Mouse (Mus musculus) limb, embryonic 14.5 days (tissue): ENCODE data around the gene Rbms1. TPM values are rescaled to one million over a fixed set of nuclear protein-coding genes. Genes with fewer than 3 reads are reported as not detected.

Source experiments
- ATAC-seq: fragments of 200-750 bp; cut with Nextera tagmentation; 2 replicates; pipeline ENCODE4 v1.8.0; 2017; ENCODE audit warnings: low read depth, moderate number of reproducible peaks, moderate TSS enrichment; ENCODE audit not compliant: low FRiP score
- DNase-seq: peaks from one replicate; pipeline ENCODE4 v3.0.0-alpha.2; 2015; ENCODE audit warnings: low spot score
- H3K27ac ChIP-seq: fragments of 300-500 bp; sonication (generic); replicated peaks from 2 replicates; pipeline ENCODE4 v1.5.1; 2014; ENCODE audit warnings: low read depth, mild to moderate bottlenecking, low read length, moderate library complexity, mixed read lengths
- H3K27me3 ChIP-seq: fragments of 300-500 bp; sonication (generic); 2 replicates; pipeline ENCODE4 v1.6.1; 2014; ENCODE audit warnings: low read length, mixed read lengths; ENCODE audit not compliant: control insufficient read depth, insufficient read depth
- H3K36me3 ChIP-seq: fragments of 300-500 bp; sonication (generic); 2 replicates; pipeline ENCODE4 v1.6.1; 2014; ENCODE audit warnings: mild to moderate bottlenecking, low read length, moderate library complexity, mixed read lengths; ENCODE audit not compliant: control insufficient read depth, insufficient read depth
- H3K4me1 ChIP-seq: fragments of 300-500 bp; sonication (generic); 2 replicates; pipeline ENCODE4 v1.6.1; 2014; ENCODE audit warnings: antibody characterized with exemption, low read length, mixed read lengths; ENCODE audit not compliant: control insufficient read depth, insufficient read depth
- H3K4me2 ChIP-seq: fragments of 300-500 bp; sonication (generic); replicated peaks from 2 replicates; pipeline ENCODE4 v1.6.1; 2014; ENCODE audit warnings: low read depth, mild to moderate bottlenecking, low read length, moderate library complexity; ENCODE audit not compliant: severe bottlenecking
- H3K4me3 ChIP-seq: fragments of 300-500 bp; sonication (generic); replicated peaks from 2 replicates; pipeline ENCODE4 v1.5.1; 2014; ENCODE audit warnings: low read length
- H3K9ac ChIP-seq: fragments of 300-500 bp; sonication (generic); 2 replicates; pipeline ENCODE4 v1.6.1; 2014; ENCODE audit warnings: mild to moderate bottlenecking, low read depth, low read length, moderate library complexity; ENCODE audit not compliant: severe bottlenecking
- H3K9me3 ChIP-seq: fragments of 300-500 bp; sonication (generic); 2 replicates; pipeline ENCODE4 v1.6.1; 2016; ENCODE audit warnings: low read length; ENCODE audit not compliant: control insufficient read depth
- POLR2A ChIP-seq: fragments of 200-500 bp; IDR thresholded peaks from 2 replicates; pipeline ENCODE4 v1.8.0; 2012; ENCODE audit warnings: inconsistent platforms, mild to moderate bottlenecking, moderate library complexity, borderline replicate concordance; ENCODE audit not compliant: insufficient read depth, insufficient read length; ENCODE audit errors: extremely low read depth
- WGBS: fragments of 180-500 bp; shearing (Covaris S2); extraction: QIAGEN DNeasy Blood & Tissue Kit; methylation state at CpG from one replicate; pipeline ENCODE4 v1.1.7; 2014; 5-methylcytosine and 5-hydroxymethylcytosine counted together
- polyA plus RNA-seq, 2 experiments: library from polyadenylated mRNA; depleted of rRNA in 1 of 2; stranded (reverse) in 1 of 2; unstranded in 1 of 2; fragments of >200 nt; fragmentation: Nextera tagmentation in 1 of 2; extraction: Ambion mirVana in 1 of 2; gene quantifications; 2 replicates each; pipeline versions ENCODE4 v1.2.1 to v1.2.3; 2012 to 2014

Gene Rbms1
- polyA plus RNA-seq, 2 experiments, result 84.9 to 118 TPM

DNA sequence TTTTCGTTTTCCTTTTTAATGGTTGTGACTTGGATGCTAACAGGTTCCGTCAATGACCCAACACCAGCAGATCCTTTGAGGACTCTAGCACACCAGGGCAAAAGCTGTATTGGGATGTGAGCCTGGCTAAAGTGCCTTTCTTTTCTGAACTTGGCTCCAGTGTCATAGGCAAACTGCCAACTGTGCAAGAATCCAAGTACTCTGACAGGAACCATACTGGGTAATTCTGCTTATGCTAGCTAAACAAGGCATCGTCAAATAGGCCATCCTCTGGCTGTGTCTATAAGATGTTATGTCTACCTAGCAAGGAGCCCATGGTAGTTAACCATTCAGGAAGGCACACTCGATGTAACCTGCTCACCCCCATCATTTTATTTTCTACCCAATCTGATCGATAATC, 189.4 kb downstream of the Rbms1 start:
- H3K36me3 ChIP-seq, result peaks cover 82% of the 10 kb centered on the region
- H3K9ac ChIP-seq, result no peak overlapping the region
- 87% methylated on average over 5 of the region's 5 CpGs for WGBS
- no peak overlapping the region for H3K4me3 ChIP-seq
- H3K4me2 ChIP-seq, result no peak overlapping the region
- H3K9me3 ChIP-seq, result peaks cover 8% of the 10 kb centered on the region
- H3K27me3 ChIP-seq, result no peaks in the 10 kb centered on the region
- no peaks in the 10 kb centered on the region for H3K4me1 ChIP-seq
- DNase-seq, result no peak
- no peak overlapping the region for H3K27ac ChIP-seq
- no peak for TF ChIP-seq POLR2A
- ATAC-seq, result no peak

DNA sequence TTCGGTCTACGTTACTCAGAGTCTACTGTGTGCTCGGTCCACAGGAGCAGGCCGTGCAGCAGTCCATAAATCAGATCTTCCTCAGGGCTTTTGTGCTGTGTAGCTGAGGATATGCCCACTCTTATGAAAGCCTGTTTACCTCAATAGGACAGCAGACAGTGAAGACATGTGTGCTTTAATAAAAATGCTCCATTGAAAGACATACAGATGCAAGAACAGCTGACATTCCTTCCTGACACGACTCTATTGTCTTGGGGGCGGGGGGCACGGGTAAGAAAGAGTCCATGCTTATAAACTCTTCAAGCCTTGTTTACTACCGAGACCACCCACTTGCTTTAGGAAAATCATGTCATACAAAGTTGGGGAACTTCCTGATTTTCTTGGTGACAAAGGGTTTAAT, 196.6 kb downstream of the Rbms1 start:
- ATAC-seq, result peak; percentile 47; the same call in 1 of the 2 replicates
- 68% methylated on average over 8 of the region's 8 CpGs for WGBS
- TF ChIP-seq POLR2A, result no peak
- H3K36me3 ChIP-seq, result peaks cover 58% of the 10 kb centered on the region
- H3K4me3 ChIP-seq, result no peak overlapping the region
- H3K9me3 ChIP-seq, result peaks cover 5% of the 10 kb centered on the region
- DNase-seq, result no peak
- no peak overlapping the region for H3K4me2 ChIP-seq
- H3K9ac ChIP-seq, result no peak overlapping the region
- no peaks in the 10 kb centered on the region for H3K27me3 ChIP-seq
- H3K4me1 ChIP-seq, result no peaks in the 10 kb centered on the region
- H3K27ac ChIP-seq, result no peak overlapping the region

DNA sequence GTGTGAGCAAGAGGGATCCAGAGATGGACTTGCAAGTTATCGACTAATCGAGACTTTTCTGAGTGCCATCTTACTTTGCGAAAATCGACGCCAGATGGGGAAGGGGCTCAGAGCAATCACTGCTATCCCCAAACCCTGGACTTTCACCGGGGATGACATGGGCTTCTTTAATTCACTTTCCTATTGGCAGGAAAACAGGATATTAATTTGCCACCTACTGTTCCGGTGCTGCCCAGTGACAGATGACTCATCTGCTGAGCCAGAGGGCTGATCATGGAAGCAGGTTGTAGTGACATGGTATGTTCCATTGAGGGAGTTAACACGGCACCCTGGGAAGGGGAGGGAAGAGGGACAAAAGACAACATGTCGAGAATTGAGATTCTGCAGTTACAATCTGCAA, 206.8 kb downstream of the Rbms1 start:
- Histone ChIP-seq H3K9me3 (no peaks in the 10 kb centered on the region), H3K27me3 (no peaks in the 10 kb centered on the region), H3K9ac (no peak overlapping the region), H3K27ac (no peak overlapping the region), H3K4me1 (no peaks in the 10 kb centered on the region), H3K36me3 (peaks cover 47% of the 10 kb centered on the region), H3K4me3 (no peak overlapping the region), H3K4me2 (no peak overlapping the region)
- DNase-seq, result no peak
- no peak for ATAC-seq
- 90% methylated on average over 9 of the region's 9 CpGs for WGBS
- no peak for TF ChIP-seq POLR2A

DNA sequence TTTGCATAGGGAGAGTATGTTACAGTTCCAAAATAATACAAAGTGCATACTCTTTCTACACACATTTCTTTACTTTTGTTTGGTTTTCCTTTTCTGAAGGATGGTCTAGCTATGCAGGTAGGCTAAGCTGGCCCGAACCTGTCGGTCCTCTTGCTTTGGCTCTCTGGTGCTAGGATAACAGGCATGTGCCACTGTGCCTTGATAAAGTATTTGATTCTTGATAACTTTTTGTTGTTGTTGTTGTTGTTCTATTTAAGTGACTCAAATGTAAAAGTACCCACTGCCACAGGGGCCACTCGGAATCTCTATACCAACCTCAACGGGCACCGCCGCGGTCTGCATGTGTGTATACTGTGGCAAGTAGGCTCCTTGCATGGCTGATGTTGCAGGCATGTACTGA, 207.9 kb downstream of the Rbms1 start:
- Histone ChIP-seq H3K36me3 (peaks cover 44% of the 10 kb centered on the region), H3K9ac (no peak overlapping the region), H3K27me3 (no peaks in the 10 kb centered on the region), H3K9me3 (no peaks in the 10 kb centered on the region), H3K4me2 (no peak overlapping the region), H3K4me3 (no peak overlapping the region), H3K27ac (no peak overlapping the region), H3K4me1 (no peaks in the 10 kb centered on the region)
- DNase-seq, result no peak
- TF ChIP-seq POLR2A, result no peak
- ATAC-seq, result no peak
- 97% methylated on average over 7 of the region's 7 CpGs for WGBS

DNA sequence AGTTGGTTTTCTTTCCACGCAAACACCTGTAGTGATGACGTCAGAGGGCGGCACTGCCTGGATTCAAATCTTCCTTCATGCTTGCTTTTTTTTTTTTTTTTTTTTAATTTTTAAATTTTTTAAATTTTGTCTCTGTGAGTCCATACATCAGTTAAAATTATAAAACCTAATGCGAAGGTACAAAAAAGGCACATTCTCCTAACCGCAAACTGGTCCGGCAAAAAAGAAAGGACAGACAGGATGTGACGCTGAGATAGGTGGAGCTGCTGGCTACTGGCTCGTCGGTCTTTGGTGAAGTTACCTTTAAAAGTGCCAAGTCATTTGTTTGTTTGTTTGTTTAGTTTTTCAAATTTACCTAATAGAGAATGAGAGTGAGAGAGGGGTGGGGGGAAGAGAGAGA, 211.7 kb downstream of the Rbms1 start:
- no peaks in the 10 kb centered on the region for H3K9me3 ChIP-seq
- no peak overlapping the region for H3K9ac ChIP-seq
- no peak for DNase-seq
- 91% methylated on average over 9 of the region's 9 CpGs for WGBS
- H3K4me1 ChIP-seq, result peaks cover 7% of the 10 kb centered on the region; the same call in 1 of the 2 replicates
- no peaks in the 10 kb centered on the region for H3K27me3 ChIP-seq
- TF ChIP-seq POLR2A, result no peak
- H3K27ac ChIP-seq, result no peak overlapping the region
- no peak for ATAC-seq
- peaks cover 40% of the 10 kb centered on the region for H3K36me3 ChIP-seq
- H3K4me3 ChIP-seq, result no peak overlapping the region
- H3K4me2 ChIP-seq, result no peak overlapping the region

DNA sequence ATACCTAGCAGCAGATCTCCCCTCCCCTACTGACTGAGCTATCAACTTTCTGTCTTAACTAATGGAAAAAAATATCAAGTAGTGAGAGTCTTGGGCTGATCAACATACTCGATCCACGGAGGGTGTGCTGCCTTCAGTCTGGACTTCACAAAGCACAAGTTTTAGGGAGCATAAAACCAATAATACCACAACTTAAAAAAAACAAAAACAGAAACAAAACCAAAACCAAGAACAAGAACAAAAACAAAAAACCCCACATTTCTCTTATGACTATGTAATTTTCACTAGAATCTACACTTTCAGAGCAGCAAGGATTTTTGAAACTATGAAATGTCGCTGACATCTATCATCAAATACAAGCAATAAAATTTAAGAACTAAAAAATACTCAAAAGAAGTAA, 212.4 kb downstream of the Rbms1 start:
- Histone ChIP-seq H3K9ac (no peak overlapping the region), H3K36me3 (peaks cover 34% of the 10 kb centered on the region), H3K4me3 (no peak overlapping the region), H3K27ac (no peak overlapping the region), H3K27me3 (no peaks in the 10 kb centered on the region), H3K9me3 (no peaks in the 10 kb centered on the region), H3K4me1 (peaks cover 7% of the 10 kb centered on the region; the same call in 1 of the 2 replicates), H3K4me2 (no peak overlapping the region)
- 80% methylated on average over 3 of the region's 3 CpGs for WGBS
- ATAC-seq, result no peak
- TF ChIP-seq POLR2A, result no peak
- DNase-seq, result no peak
